Mouse (Mus musculus): ENCODE measurements around the gene Ppat. TPM values are rescaled to one million over a fixed set of nuclear protein-coding genes. Genes with fewer than 3 reads are reported as not detected.
A peak's percentile ranks its signal among the peaks of the same experiment; 100 is the strongest.

The Ppat gene
- polyA plus RNA-seq, 1 experiment from 2014 or later = 32.7 TPM

GRCm38 (mm10) chr5:76953794-76954193 lies 2.4 kb upstream of the Ppat start:
- no peak for ATAC-seq (ENCODE audit: low read depth)
- no peak overlapping the region for H3K9ac ChIP-seq (ENCODE audit: low read length)
- H3K36me3 ChIP-seq (ENCODE audit: control insufficient read depth, insufficient read depth, low read length) = peaks cover 15% of the 10 kb centered on the region
- no peak overlapping the region for H3K4me3 ChIP-seq (ENCODE audit: low read length)
- 77% methylated on average over 3 of the region's 3 CpGs for WGBS
- H3K27ac ChIP-seq (ENCODE audit: low read length) = no peak overlapping the region; the same call in 1 of the 2 replicates
- H3K4me1 ChIP-seq (replicated peaks; ENCODE audit: control insufficient read depth, insufficient read depth, low read length) = peaks cover 23% of the 10 kb centered on the region
- no peaks in the 10 kb centered on the region for H3K27me3 ChIP-seq (ENCODE audit: control insufficient read depth, insufficient read depth, low read depth, low read length)
- no peaks in the 10 kb centered on the region for H3K9me3 ChIP-seq (ENCODE audit: control insufficient read depth, low read length)
- no peak overlapping the region for H3K4me2 ChIP-seq (ENCODE audit: low read depth, low read length)

- Histone ChIP-seq H3K4me2 (ENCODE audit: low read depth, low read length) (peak overlapping the region; percentile 88), H3K4me3 (ENCODE audit: low read length) (peak overlapping the region; percentile 93), H3K27me3 (ENCODE audit: control insufficient read depth, insufficient read depth, low read depth, low read length) (no peaks in the 10 kb centered on the region), H3K9ac (ENCODE audit: low read length) (peak overlapping the region; percentile 88), H3K27ac (ENCODE audit: low read length) (peak overlapping the region; percentile 95), H3K4me1 (replicated peaks; ENCODE audit: control insufficient read depth, insufficient read depth, low read length) (peaks cover 32% of the 10 kb centered on the region), H3K36me3 (ENCODE audit: control insufficient read depth, insufficient read depth, low read length) (peaks cover 7% of the 10 kb centered on the region), H3K9me3 (ENCODE audit: control insufficient read depth, low read length) (no peaks in the 10 kb centered on the region)
- 9% methylated on average over 7 of the region's 7 CpGs for WGBS
- ATAC-seq (ENCODE audit: low read depth) = no peak
Measured at GRCm38 (mm10) chr5:76952112-76953040, 998 bp upstream of the Ppat start.

GRCm38 (mm10) chr5:76950343-76951105 lies 854 bp downstream of the Ppat start:
- peaks cover 34% of the 10 kb centered on the region for H3K4me1 ChIP-seq (replicated peaks; ENCODE audit: control insufficient read depth, insufficient read depth, low read length)
- peak overlapping the region; percentile 95 for H3K27ac ChIP-seq (ENCODE audit: low read length)
- H3K36me3 ChIP-seq (ENCODE audit: control insufficient read depth, insufficient read depth, low read length) = 0 out of 2 replicates have a peak, but pooled peaks cover 3% of the 10 kb centered on the region
- peak overlapping the region; percentile 79 for H3K9ac ChIP-seq (ENCODE audit: low read length)
- H3K9me3 ChIP-seq (ENCODE audit: control insufficient read depth, low read length) = no peaks in the 10 kb centered on the region
- under 1% methylated on average over 24 of the region's 24 CpGs for WGBS
- no peaks in the 10 kb centered on the region for H3K27me3 ChIP-seq (ENCODE audit: control insufficient read depth, insufficient read depth, low read depth, low read length)
- peak overlapping the region; percentile 93 for H3K4me3 ChIP-seq (ENCODE audit: low read length)
- peak; percentile 28; the same call in 1 of the 2 replicates for ATAC-seq (ENCODE audit: low read depth)
- peak overlapping the region; percentile 88 for H3K4me2 ChIP-seq (ENCODE audit: low read depth, low read length)

GRCm38 (mm10) chr5:76947758-76948157 lies 3.6 kb downstream of the Ppat start:
- H3K27me3 ChIP-seq (ENCODE audit: control insufficient read depth, insufficient read depth, low read depth, low read length) = no peaks in the 10 kb centered on the region
- no peak overlapping the region for H3K4me3 ChIP-seq (ENCODE audit: low read length)
- peak overlapping the region; percentile 28; the same call in 1 of the 2 replicates for H3K9ac ChIP-seq (ENCODE audit: low read length)
- no peak overlapping the region for H3K4me2 ChIP-seq (ENCODE audit: low read depth, low read length)
- H3K36me3 ChIP-seq (ENCODE audit: control insufficient read depth, insufficient read depth, low read length) = 0 out of 2 replicates have a peak, but pooled peaks cover 3% of the 10 kb centered on the region
- 0 out of 2 replicates have a peak overlapping the region, but pooled peaks have one; percentile 12 for H3K27ac ChIP-seq (ENCODE audit: low read length)
- no peaks in the 10 kb centered on the region for H3K9me3 ChIP-seq (ENCODE audit: control insufficient read depth, low read length)
- peaks cover 25% of the 10 kb centered on the region for H3K4me1 ChIP-seq (replicated peaks; ENCODE audit: control insufficient read depth, insufficient read depth, low read length)
- ATAC-seq (ENCODE audit: low read depth) = no peak
- 77% methylated on average over 4 of the region's 4 CpGs for WGBS

- 0 out of 2 replicates have a peak, but pooled peaks cover 3% of the 10 kb centered on the region for H3K36me3 ChIP-seq (ENCODE audit: control insufficient read depth, insufficient read depth, low read length)
- H3K4me1 ChIP-seq (replicated peaks; ENCODE audit: control insufficient read depth, insufficient read depth, low read length) = peaks cover 23% of the 10 kb centered on the region
- H3K27me3 ChIP-seq (ENCODE audit: control insufficient read depth, insufficient read depth, low read depth, low read length) = no peaks in the 10 kb centered on the region
- H3K27ac ChIP-seq (ENCODE audit: low read length) = no peak overlapping the region
- H3K9ac ChIP-seq (ENCODE audit: low read length) = no peak overlapping the region
- no peak overlapping the region for H3K4me3 ChIP-seq (ENCODE audit: low read length)
- ATAC-seq (ENCODE audit: low read depth) = no peak
- H3K9me3 ChIP-seq (ENCODE audit: control insufficient read depth, low read length) = no peaks in the 10 kb centered on the region
- H3K4me2 ChIP-seq (ENCODE audit: low read depth, low read length) = no peak overlapping the region
- 69% methylated on average over 4 of the region's 4 CpGs for WGBS
Measured at GRCm38 (mm10) chr5:76947142-76947541, 4.2 kb downstream of the Ppat start.

GRCm38 (mm10) chr5:76945678-76946033 lies 5.7 kb downstream of the Ppat start:
- Histone ChIP-seq H3K36me3 (ENCODE audit: control insufficient read depth, insufficient read depth, low read length) (0 out of 2 replicates have a peak, but pooled peaks cover 3% of the 10 kb centered on the region), H3K4me2 (ENCODE audit: low read depth, low read length) (no peak overlapping the region), H3K9me3 (ENCODE audit: control insufficient read depth, low read length) (no peaks in the 10 kb centered on the region), H3K4me1 (replicated peaks; ENCODE audit: control insufficient read depth, insufficient read depth, low read length) (peaks cover 23% of the 10 kb centered on the region), H3K27ac (ENCODE audit: low read length) (no peak overlapping the region), H3K9ac (ENCODE audit: low read length) (no peak overlapping the region), H3K27me3 (ENCODE audit: control insufficient read depth, insufficient read depth, low read depth, low read length) (no peaks in the 10 kb centered on the region), H3K4me3 (ENCODE audit: low read length) (no peak overlapping the region)
- no peak for ATAC-seq (ENCODE audit: low read depth)
- WGBS = 87% methylated on average over 2 of the region's 2 CpGs

GRCm38 (mm10) chr5:76944965-76945677 lies 6.3 kb downstream of the Ppat start:
- Histone ChIP-seq H3K4me3 (ENCODE audit: low read length) (no peak overlapping the region), H3K9ac (ENCODE audit: low read length) (no peak overlapping the region), H3K36me3 (ENCODE audit: control insufficient read depth, insufficient read depth, low read length) (peaks cover 5% of the 10 kb centered on the region), H3K4me2 (ENCODE audit: low read depth, low read length) (no peak overlapping the region), H3K27me3 (ENCODE audit: control insufficient read depth, insufficient read depth, low read depth, low read length) (no peaks in the 10 kb centered on the region), H3K4me1 (replicated peaks; ENCODE audit: control insufficient read depth, insufficient read depth, low read length) (peaks cover 23% of the 10 kb centered on the region), H3K9me3 (ENCODE audit: control insufficient read depth, low read length) (no peaks in the 10 kb centered on the region), H3K27ac (ENCODE audit: low read length) (no peak overlapping the region)
- 47% methylated on average over 6 of the region's 6 CpGs for WGBS
- ATAC-seq (ENCODE audit: low read depth) = no peak

GRCm38 (mm10) chr5:76942505-76942904 lies 8.9 kb downstream of the Ppat start:
- no peak for ATAC-seq (ENCODE audit: low read depth)
- Histone ChIP-seq H3K4me1 (replicated peaks; ENCODE audit: control insufficient read depth, insufficient read depth, low read length) (peaks cover 10% of the 10 kb centered on the region), H3K4me3 (ENCODE audit: low read length) (no peak overlapping the region), H3K36me3 (ENCODE audit: control insufficient read depth, insufficient read depth, low read length) (peaks cover 9% of the 10 kb centered on the region), H3K9ac (ENCODE audit: low read length) (no peak overlapping the region), H3K4me2 (ENCODE audit: low read depth, low read length) (no peak overlapping the region), H3K27ac (ENCODE audit: low read length) (no peak overlapping the region), H3K27me3 (ENCODE audit: control insufficient read depth, insufficient read depth, low read depth, low read length) (no peaks in the 10 kb centered on the region), H3K9me3 (ENCODE audit: control insufficient read depth, low read length) (no peaks in the 10 kb centered on the region; the same call in 1 of the 2 replicates)
- WGBS = 81% methylated on average over 4 of the region's 4 CpGs

Data from lung, embryonic 16.5 days (tissue).